Mouse (Mus musculus): ENCODE data around the gene Usp54. TPM values are rescaled to one million over a fixed set of nuclear protein-coding genes. Genes with fewer than 3 reads are reported as not detected.
"Not testable (repeated sequence)": the region's sequence is repeated elsewhere in the genome, so short reads cannot be mapped to it uniquely, and the experiment has no call there.

The Usp54 gene
- polyA plus RNA-seq, 1 experiment from 2014 or later, result 21.0 TPM

- H3K4me3 ChIP-seq (ENCODE audit: low read depth, low read length), result no peak overlapping the region
- no peak for DNase-seq (ENCODE audit: low spot score)
- no peaks in the 10 kb centered on the region; the same call in 1 of the 2 replicates for H3K36me3 ChIP-seq (ENCODE audit: control insufficient read depth, insufficient read depth, low read length)
- no peak overlapping the region for H3K9ac ChIP-seq (ENCODE audit: low read length)
- no peaks in the 10 kb centered on the region for H3K4me1 ChIP-seq (replicated peaks; ENCODE audit: control insufficient read depth, insufficient read depth, low read length)
- no peak for ATAC-seq (replicated peaks; ENCODE audit: low FRiP score)
- H3K9me3 ChIP-seq (ENCODE audit: control insufficient read depth, low read length), result no peaks in the 10 kb centered on the region
- H3K27ac ChIP-seq (ENCODE audit: low read depth, low read length), result no peak overlapping the region
- no peak overlapping the region for H3K4me2 ChIP-seq (ENCODE audit: low read depth, low read length, severe bottlenecking)
- WGBS, result 73% methylated on average over 6 of the region's 6 CpGs
- H3K27me3 ChIP-seq (ENCODE audit: control insufficient read depth, insufficient read depth, low read length), result no peaks in the 10 kb centered on the region
These were observed 61.9 kb downstream of the Usp54 start for GRCm38 (mm10) chr14:20578822-20579407.

DNA sequence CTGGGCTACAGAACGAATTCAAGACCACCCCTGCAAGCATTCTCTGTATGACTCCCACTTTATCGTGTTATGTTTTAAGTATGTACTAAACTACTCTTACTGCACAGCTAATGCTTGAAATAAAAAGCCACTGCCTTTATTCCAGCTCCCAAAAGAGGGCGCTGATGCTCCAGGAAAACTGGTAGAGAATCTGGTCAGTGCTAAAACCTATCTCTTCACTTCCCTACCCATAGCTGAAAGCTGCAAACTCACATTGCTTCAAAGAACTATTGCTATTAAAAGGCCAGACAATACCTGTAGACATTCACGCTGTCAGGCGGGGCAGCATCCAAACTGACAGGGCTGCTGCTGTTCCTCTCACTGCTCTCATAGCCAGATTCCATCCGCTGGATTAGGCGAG is 64.7 kb downstream of the Usp54 start:
- Histone ChIP-seq H3K4me2 (ENCODE audit: low read depth, low read length, severe bottlenecking) (no peak overlapping the region), H3K9ac (ENCODE audit: low read length) (no peak overlapping the region), H3K4me3 (ENCODE audit: low read depth, low read length) (no peak overlapping the region), H3K36me3 (ENCODE audit: control insufficient read depth, insufficient read depth, low read length) (no peaks in the 10 kb centered on the region; the same call in 1 of the 2 replicates), H3K9me3 (ENCODE audit: control insufficient read depth, low read length) (no peaks in the 10 kb centered on the region), H3K27me3 (ENCODE audit: control insufficient read depth, insufficient read depth, low read length) (no peaks in the 10 kb centered on the region), H3K27ac (ENCODE audit: low read depth, low read length) (no peak overlapping the region), H3K4me1 (replicated peaks; ENCODE audit: control insufficient read depth, insufficient read depth, low read length) (no peaks in the 10 kb centered on the region)
- peak; percentile 66 for DNase-seq (ENCODE audit: low spot score)
- no peak for ATAC-seq (replicated peaks; ENCODE audit: low FRiP score)
- WGBS, result 55% methylated on average over 7 of the region's 7 CpGs

- not testable (repeated sequence) for H3K4me1 ChIP-seq (replicated peaks; ENCODE audit: control insufficient read depth, insufficient read depth, low read length); H3K9me3 ChIP-seq (ENCODE audit: control insufficient read depth, low read length); H3K27me3 ChIP-seq (ENCODE audit: control insufficient read depth, insufficient read depth, low read length); H3K36me3 ChIP-seq (ENCODE audit: control insufficient read depth, insufficient read depth, low read length); H3K27ac ChIP-seq (ENCODE audit: low read depth, low read length); H3K9ac ChIP-seq (ENCODE audit: low read length); DNase-seq (ENCODE audit: low spot score); H3K4me3 ChIP-seq (ENCODE audit: low read depth, low read length); ATAC-seq (replicated peaks; ENCODE audit: low FRiP score); H3K4me2 ChIP-seq (ENCODE audit: low read depth, low read length, severe bottlenecking)
- 87% methylated on average over 3 of the region's 3 CpGs for WGBS
These were observed 67.7 kb downstream of the Usp54 start for GRCm38 (mm10) chr14:20573196-20573595.

DNA sequence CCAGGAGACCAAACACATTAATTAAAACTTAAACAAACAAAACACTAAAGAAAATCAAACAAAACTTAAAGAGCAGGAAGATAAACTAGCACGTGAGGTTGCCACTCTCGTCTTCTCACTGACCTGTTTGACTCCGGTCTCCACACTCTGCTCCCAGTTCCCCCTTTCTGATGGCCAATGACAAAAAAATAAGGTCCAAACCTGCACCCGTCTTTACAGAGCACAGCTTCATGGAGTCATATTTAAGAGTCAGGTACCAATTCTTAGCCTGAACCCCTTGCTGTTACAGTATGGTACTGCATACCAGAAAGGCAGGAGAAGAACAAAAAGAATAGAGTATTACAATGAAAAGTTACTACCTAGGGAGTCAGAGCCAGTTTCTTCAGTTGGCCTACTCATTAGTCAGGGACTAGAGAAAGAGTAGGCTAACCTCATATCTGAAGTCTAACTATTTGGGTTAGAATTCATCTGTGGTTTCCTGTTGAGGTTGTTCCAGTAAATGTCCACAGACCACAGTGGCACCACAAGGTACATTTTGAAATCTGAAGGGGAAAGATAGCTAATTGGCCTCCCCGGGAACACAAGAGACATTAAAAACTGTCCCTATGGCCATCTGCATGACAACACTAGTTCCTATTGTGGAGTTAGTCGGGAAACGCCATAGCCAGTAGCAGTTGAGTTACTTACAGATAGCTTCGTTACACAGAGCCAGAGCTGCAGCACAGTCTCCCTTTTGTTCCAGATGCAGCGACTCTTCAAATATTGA is 75.4 kb downstream of the Usp54 start:
- Histone ChIP-seq H3K9me3 (ENCODE audit: control insufficient read depth, low read length) (no peaks in the 10 kb centered on the region), H3K27ac (ENCODE audit: low read depth, low read length) (no peak overlapping the region), H3K4me2 (ENCODE audit: low read depth, low read length, severe bottlenecking) (no peak overlapping the region), H3K9ac (ENCODE audit: low read length) (no peak overlapping the region), H3K4me1 (replicated peaks; ENCODE audit: control insufficient read depth, insufficient read depth, low read length) (no peaks in the 10 kb centered on the region), H3K27me3 (ENCODE audit: control insufficient read depth, insufficient read depth, low read length) (no peaks in the 10 kb centered on the region), H3K36me3 (ENCODE audit: control insufficient read depth, insufficient read depth, low read length) (peaks cover 3% of the 10 kb centered on the region), H3K4me3 (ENCODE audit: low read depth, low read length) (no peak overlapping the region)
- 76% methylated on average over 9 of the region's 9 CpGs for WGBS
- DNase-seq (ENCODE audit: low spot score) (no peak), ATAC-seq (replicated peaks; ENCODE audit: low FRiP score) (no peak)

DNA sequence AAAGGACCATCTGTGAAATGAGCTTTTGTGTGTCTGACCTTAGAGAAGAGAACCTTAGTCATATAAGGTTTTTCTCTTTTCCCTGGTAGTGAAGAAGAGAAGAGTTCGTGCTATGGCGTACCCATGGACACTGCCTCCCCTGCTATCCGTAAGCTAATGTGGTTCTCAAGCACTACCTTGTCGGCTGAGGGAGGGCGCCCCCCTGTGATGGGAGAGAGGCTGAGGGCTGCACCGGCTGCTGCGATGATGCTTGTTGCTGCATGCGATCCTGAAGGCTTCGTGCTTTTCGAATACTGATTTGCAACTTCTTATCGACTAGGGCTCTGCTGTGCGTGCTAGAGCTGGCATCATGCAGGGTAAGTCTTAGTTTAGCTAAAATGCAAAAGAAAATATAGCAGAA is 76.2 kb downstream of the Usp54 start:
- no peak overlapping the region for H3K4me3 ChIP-seq (ENCODE audit: low read depth, low read length)
- no peak for DNase-seq (ENCODE audit: low spot score)
- ATAC-seq (replicated peaks; ENCODE audit: low FRiP score), result no peak
- no peak overlapping the region for H3K9ac ChIP-seq (ENCODE audit: low read length)
- no peak overlapping the region for H3K4me2 ChIP-seq (ENCODE audit: low read depth, low read length, severe bottlenecking)
- H3K27me3 ChIP-seq (ENCODE audit: control insufficient read depth, insufficient read depth, low read length), result no peaks in the 10 kb centered on the region
- WGBS, result 76% methylated on average over 12 of the region's 12 CpGs
- peaks cover 3% of the 10 kb centered on the region for H3K36me3 ChIP-seq (ENCODE audit: control insufficient read depth, insufficient read depth, low read length)
- H3K9me3 ChIP-seq (ENCODE audit: control insufficient read depth, low read length), result no peaks in the 10 kb centered on the region
- no peak overlapping the region for H3K27ac ChIP-seq (ENCODE audit: low read depth, low read length)
- no peaks in the 10 kb centered on the region for H3K4me1 ChIP-seq (replicated peaks; ENCODE audit: control insufficient read depth, insufficient read depth, low read length)

GRCm38 (mm10) chr14:20561897-20562296 is 79.0 kb downstream of the Usp54 start:
- H3K36me3 ChIP-seq (ENCODE audit: control insufficient read depth, insufficient read depth, low read length), result peaks cover 3% of the 10 kb centered on the region; the same call in 1 of the 2 replicates

DNA sequence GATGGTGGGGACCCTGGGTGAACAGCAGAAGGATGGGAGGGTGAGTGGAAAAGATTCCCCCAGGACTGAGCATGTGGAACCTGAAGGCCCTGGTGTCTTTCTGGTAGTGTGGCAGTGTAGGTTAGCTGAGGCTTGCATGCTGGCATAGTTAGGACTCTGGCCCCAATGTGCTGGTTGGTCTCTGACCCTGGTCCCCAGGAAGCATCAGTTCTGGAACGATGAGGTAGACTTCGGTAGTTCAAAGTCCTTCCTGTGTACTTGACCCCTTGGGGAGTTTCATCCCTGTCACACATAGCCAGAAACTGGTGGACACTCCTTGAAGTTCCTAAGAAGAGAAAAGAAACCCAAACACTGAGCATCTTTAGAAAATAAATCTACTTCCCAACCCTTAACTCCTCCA is 90.7 kb downstream of the Usp54 start:
- no peaks in the 10 kb centered on the region for H3K27me3 ChIP-seq (ENCODE audit: control insufficient read depth, insufficient read depth, low read length)
- WGBS, result 94% methylated on average over 2 of the region's 2 CpGs
- H3K4me2 ChIP-seq (ENCODE audit: low read depth, low read length, severe bottlenecking), result no peak overlapping the region
- H3K9ac ChIP-seq (ENCODE audit: low read length), result no peak overlapping the region
- H3K9me3 ChIP-seq (ENCODE audit: control insufficient read depth, low read length), result no peaks in the 10 kb centered on the region
- peaks cover 4% of the 10 kb centered on the region; the same call in 1 of the 2 replicates for H3K36me3 ChIP-seq (ENCODE audit: control insufficient read depth, insufficient read depth, low read length)
- H3K4me3 ChIP-seq (ENCODE audit: low read depth, low read length), result no peak overlapping the region
- no peaks in the 10 kb centered on the region for H3K4me1 ChIP-seq (replicated peaks; ENCODE audit: control insufficient read depth, insufficient read depth, low read length)
- no peak overlapping the region for H3K27ac ChIP-seq (ENCODE audit: low read depth, low read length)
- no peak for DNase-seq (ENCODE audit: low spot score)
- ATAC-seq (replicated peaks; ENCODE audit: low FRiP score), result no peak

More at GRCm38 (mm10) chr14:20561897-20562296, 79.0 kb downstream of the Usp54 start:
- ATAC-seq (replicated peaks; ENCODE audit: low FRiP score) (no peak), DNase-seq (ENCODE audit: low spot score) (no peak)
- H3K27ac ChIP-seq (ENCODE audit: low read depth, low read length), result no peak overlapping the region
- no peak overlapping the region for H3K4me3 ChIP-seq (ENCODE audit: low read depth, low read length)
- H3K4me1 ChIP-seq (replicated peaks; ENCODE audit: control insufficient read depth, insufficient read depth, low read length), result no peaks in the 10 kb centered on the region
- no peak overlapping the region for H3K4me2 ChIP-seq (ENCODE audit: low read depth, low read length, severe bottlenecking)
- H3K9me3 ChIP-seq (ENCODE audit: control insufficient read depth, low read length), result no peaks in the 10 kb centered on the region
- no peaks in the 10 kb centered on the region for H3K27me3 ChIP-seq (ENCODE audit: control insufficient read depth, insufficient read depth, low read length)
- H3K9ac ChIP-seq (ENCODE audit: low read length), result no peak overlapping the region
- 95% methylated on average over 5 of the region's 5 CpGs for WGBS

DNA sequence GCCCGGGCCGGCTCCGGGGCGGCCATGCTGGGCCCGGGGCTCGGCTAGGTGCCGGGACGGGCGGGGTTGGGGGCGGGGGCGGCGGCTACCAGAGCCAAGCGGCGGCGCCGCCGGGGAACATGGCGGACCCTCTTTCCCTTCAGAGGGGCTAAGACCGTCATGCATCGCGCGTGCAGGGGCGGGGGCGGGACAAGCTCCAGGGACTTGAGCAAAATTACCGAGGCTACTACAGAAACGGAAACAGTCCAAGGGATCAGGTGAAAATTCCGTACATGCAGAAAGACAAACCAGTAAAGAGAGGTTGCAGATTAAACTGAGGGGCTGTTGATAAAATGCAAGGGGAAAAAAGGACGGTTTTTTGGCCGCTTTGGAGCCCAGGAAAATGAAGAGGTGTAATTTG is 94.4 kb downstream of the Usp54 start, which contains the start of gene Ppp3cb:
Gene Ppp3cb, minus strand, starts transcription at position 159 of the 400 bp plus-strand sequence.
- H3K4me1 ChIP-seq (replicated peaks; ENCODE audit: control insufficient read depth, insufficient read depth, low read length), result peaks cover 3% of the 10 kb centered on the region; the same call in 1 of the 2 replicates
- H3K36me3 ChIP-seq (ENCODE audit: control insufficient read depth, insufficient read depth, low read length), result peaks cover 2% of the 10 kb centered on the region; the same call in 1 of the 2 replicates
- H3K9me3 ChIP-seq (ENCODE audit: control insufficient read depth, low read length), result no peaks in the 10 kb centered on the region
- WGBS, result under 1% methylated on average over 27 of the region's 29 CpGs
- peak within 1 kb of the TSS; percentile 87 for H3K4me3 ChIP-seq (ENCODE audit: low read depth, low read length)
- peak; percentile 94 for ATAC-seq (replicated peaks; ENCODE audit: low FRiP score)
- H3K27ac ChIP-seq (ENCODE audit: low read depth, low read length), result peak within 1 kb of the TSS; percentile 95
- no peaks in the 10 kb centered on the region for H3K27me3 ChIP-seq (ENCODE audit: control insufficient read depth, insufficient read depth, low read length)
- DNase-seq (ENCODE audit: low spot score), result peak; percentile 95
- peak within 1 kb of the TSS; percentile 62 for H3K4me2 ChIP-seq (ENCODE audit: low read depth, low read length, severe bottlenecking)
- H3K9ac ChIP-seq (ENCODE audit: low read length), result peak within 1 kb of the TSS; percentile 93
